Comparison of ENCODE assay signal across 8 mouse cellular contexts in the genomic region with DNA sequence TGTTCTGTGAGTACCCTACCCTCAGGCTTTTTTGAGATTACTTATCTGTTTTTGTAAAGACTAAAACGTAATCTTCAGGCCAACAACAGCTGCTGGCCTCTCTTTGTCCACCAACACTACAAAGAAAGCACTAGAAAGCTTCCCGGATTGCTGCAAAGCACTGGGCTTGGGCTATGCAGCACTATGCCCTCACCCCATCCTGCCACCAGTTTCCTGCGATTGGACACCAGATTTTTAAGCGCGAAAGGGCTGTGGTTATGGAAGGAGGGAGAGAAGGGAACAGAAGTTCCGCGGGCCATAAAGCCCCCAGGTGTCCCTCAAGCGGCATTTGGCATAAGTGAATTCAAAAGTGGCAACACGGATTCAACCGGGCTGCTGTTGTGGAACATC. TPM values are rescaled to one million over a fixed set of nuclear protein-coding genes. Genes with fewer than 3 reads are reported as not detected.
DNase-seq lines count a peak whose midpoint lies in the region; ATAC-seq and TF ChIP-seq lines count a peak whose summit lies in the region.

No protein-coding gene starts in this region.

- H3K4me1 ChIP-seq in kidney, embryonic 14.5 days (ENCODE audit: control insufficient read depth, insufficient read depth, low read length) = peaks cover 6% of the 10 kb centered on the region
- peaks cover 23% of the 10 kb centered on the region for H3K4me1 ChIP-seq in G1E (ENCODE audit: insufficient read depth, low read depth, low read length)
- H3K4me1 ChIP-seq in heart, embryonic 16.5 days (ENCODE audit: control insufficient read depth, insufficient read depth, low read length) = peaks cover 13% of the 10 kb centered on the region
- peaks cover 5% of the 10 kb centered on the region; the same call in 1 of the 2 replicates for H3K4me1 ChIP-seq in limb, embryonic 15.5 days
- peaks cover 6% of the 10 kb centered on the region; the same call in 1 of the 2 replicates for H3K4me1 ChIP-seq in neural tube, embryonic 14.5 days (ENCODE audit: control insufficient read depth, insufficient read depth, low read length)

- H3K9me3 ChIP-seq in kidney, embryonic 14.5 days (ENCODE audit: control insufficient read depth, low read length) = no peaks in the 10 kb centered on the region
- peaks cover 2% of the 10 kb centered on the region; the same call in 1 of the 2 replicates for H3K9me3 ChIP-seq in G1E (replicated peaks)
- no peaks in the 10 kb centered on the region; the same call in 1 of the 2 replicates for H3K9me3 ChIP-seq in heart, embryonic 16.5 days (replicated peaks; ENCODE audit: control insufficient read depth, low read length)
- H3K9me3 ChIP-seq in limb, embryonic 15.5 days = no peaks in the 10 kb centered on the region
- no peaks in the 10 kb centered on the region for H3K9me3 ChIP-seq in neural tube, embryonic 14.5 days (ENCODE audit: control insufficient read depth, low read length)

- no peak for TF ChIP-seq CTCF in G1E (IDR thresholded peaks at IDR 0.05; ENCODE audit: low read depth, low read length)

- peak overlapping the region; percentile 96 for H3K9ac ChIP-seq in kidney, embryonic 14.5 days (ENCODE audit: low read depth, low read length)
- peak overlapping the region; percentile 98 for H3K9ac ChIP-seq in heart, embryonic 16.5 days (ENCODE audit: low read length)
- peak overlapping the region; percentile 94 for H3K9ac ChIP-seq in limb, embryonic 15.5 days
- H3K9ac ChIP-seq in neural tube, embryonic 14.5 days (replicated peaks; ENCODE audit: low read depth, low read length) = peak overlapping the region; percentile 95

- peak overlapping the region; percentile 97 for H3K27ac ChIP-seq in kidney, embryonic 14.5 days (ENCODE audit: low read depth, low read length)
- peak overlapping the region; percentile 95 for H3K27ac ChIP-seq in heart, embryonic 16.5 days (ENCODE audit: low read length)
- peak overlapping the region; percentile 97 for H3K27ac ChIP-seq in limb, embryonic 15.5 days
- peak overlapping the region; percentile 95 for H3K27ac ChIP-seq in neural tube, embryonic 14.5 days (ENCODE audit: low read depth, low read length)

- peak; percentile 51 for ATAC-seq in kidney, embryonic 14.5 days (ENCODE audit: low FRiP score, low TSS enrichment)
- peak; percentile 40; the same call in 1 of the 2 replicates for ATAC-seq in G1E (ENCODE audit: extremely low read depth, insufficient number of reproducible peaks, low FRiP score, poor library complexity, severe bottlenecking)
- ATAC-seq in heart, embryonic 16.5 days (replicated peaks; ENCODE audit: extremely low read depth, insufficient read depth, low FRiP score) = no peak; the same call in 1 of the 2 replicates
- no peak for ATAC-seq in limb, embryonic 15.5 days (ENCODE audit: insufficient number of reproducible peaks, low FRiP score, low TSS enrichment, low read depth)
- ATAC-seq in neural tube, embryonic 14.5 days (ENCODE audit: low read depth) = peak; percentile 45

- H3K27me3 ChIP-seq in kidney, embryonic 14.5 days (ENCODE audit: control insufficient read depth, insufficient read depth, low read length) = no peaks in the 10 kb centered on the region
- no peaks in the 10 kb centered on the region for H3K27me3 ChIP-seq in G1E (ENCODE audit: insufficient read depth, low read length)
- no peaks in the 10 kb centered on the region for H3K27me3 ChIP-seq in heart, embryonic 16.5 days (ENCODE audit: control insufficient read depth, insufficient read depth, low read length)
- no peaks in the 10 kb centered on the region for H3K27me3 ChIP-seq in limb, embryonic 15.5 days
- no peaks in the 10 kb centered on the region for H3K27me3 ChIP-seq in neural tube, embryonic 14.5 days (ENCODE audit: control insufficient read depth, insufficient read depth, low read length)

- H3K36me3 ChIP-seq in kidney, embryonic 14.5 days (ENCODE audit: control insufficient read depth, insufficient read depth, low read length) = peaks cover 29% of the 10 kb centered on the region
- H3K36me3 ChIP-seq in G1E (replicated peaks) = peaks cover 42% of the 10 kb centered on the region
- H3K36me3 ChIP-seq in heart, embryonic 16.5 days (ENCODE audit: control insufficient read depth, insufficient read depth) = peaks cover 23% of the 10 kb centered on the region
- peaks cover 32% of the 10 kb centered on the region for H3K36me3 ChIP-seq in limb, embryonic 15.5 days
- 0 out of 2 replicates have a peak, but pooled peaks cover 3% of the 10 kb centered on the region for H3K36me3 ChIP-seq in neural tube, embryonic 14.5 days (ENCODE audit: control insufficient read depth, insufficient read depth, low read length)

- DNase-seq in kidney, adult 8-10 months = no peak
- peak; percentile 61 for DNase-seq in G1E (ENCODE audit: low spot score)
- DNase-seq in cerebellum, postnatal 25 days = peak; percentile 33 to 34
- DNase-seq in natural killer cell, adult 2 months (ENCODE audit: low spot score in 2 of 2) = no peak

- peak overlapping the region; percentile 78 for H3K4me2 ChIP-seq in kidney, embryonic 14.5 days (replicated peaks; ENCODE audit: low read depth, low read length)
- peak overlapping the region; percentile 74 for H3K4me2 ChIP-seq in heart, embryonic 16.5 days (ENCODE audit: low read depth, low read length)
- peak overlapping the region; percentile 62 for H3K4me2 ChIP-seq in limb, embryonic 15.5 days
- H3K4me2 ChIP-seq in neural tube, embryonic 14.5 days (ENCODE audit: low read depth, low read length) = peak overlapping the region; percentile 79

- peak overlapping the region; percentile 92 for H3K4me3 ChIP-seq in kidney, embryonic 14.5 days (ENCODE audit: low read length)
- peak overlapping the region; percentile 97 for H3K4me3 ChIP-seq in G1E (ENCODE audit: low read depth, low read length)
- H3K4me3 ChIP-seq in heart, embryonic 16.5 days (ENCODE audit: low read length) = peak overlapping the region; percentile 92
- peak overlapping the region; percentile 78 for H3K4me3 ChIP-seq in limb, embryonic 15.5 days
- H3K4me3 ChIP-seq in neural tube, embryonic 14.5 days (ENCODE audit: low read depth, low read length) = peak overlapping the region; percentile 79

- WGBS in kidney, embryonic 14.5 days = under 1% methylated on average over 10 of the region's 10 CpGs
- 0% methylated on average over 10 of the region's 10 CpGs for WGBS in heart, embryonic 16.5 days
- under 1% methylated on average over 10 of the region's 10 CpGs for WGBS in limb, embryonic 15.5 days
- under 1% methylated on average over 10 of the region's 10 CpGs for WGBS in neural tube, embryonic 14.5 days

RNA-seq across cellular contexts. Expression of a gene that starts 0.8 kb away (rescaled TPM):
- 10.9 and 14.9 TPM in 2 replicates for polyA plus RNA-seq in kidney, embryonic 14.5 days (2014; fragmentation: Nextera tagmentation; extraction: Ambion mirVana)
- total RNA-seq in G1E (2014; fragmentation: Nextera tagmentation) (28.5 and 30.6 TPM in 2 replicates), G1E (2017) (4.5 and 5.6 TPM in 2 replicates)
- polyA plus RNA-seq in G1E (2012) = 7.3 and 7.5 TPM in 2 replicates
- polyA plus RNA-seq in heart, embryonic 16.5 days (2015; fragmentation: Nextera tagmentation; extraction: Ambion mirVana) = 5.2 TPM in 2 replicates
- 8.7 and 11.0 TPM in 2 replicates for polyA plus RNA-seq in limb, embryonic 15.5 days (2015; fragmentation: Nextera tagmentation; extraction: Ambion mirVana)
- 7.6 and 10.3 TPM in 2 replicates for polyA plus RNA-seq in neural tube, embryonic 14.5 days (2014; fragmentation: Nextera tagmentation; extraction: Ambion mirVana)

RNA-seq across cellular contexts. Expression of a gene that starts 44.4 kb away (rescaled TPM):
- polyA plus RNA-seq in kidney, embryonic 14.5 days (2014; fragmentation: Nextera tagmentation; extraction: Ambion mirVana) = 7.9 and 12.3 TPM in 2 replicates
- total RNA-seq in G1E (2014; fragmentation: Nextera tagmentation) (not detected in 2 replicates), G1E (2017) (0.38 and 0.41 TPM in 2 replicates)
- polyA plus RNA-seq in G1E (2012) = 0.01 TPM in 2 replicates
- 1.3 TPM in 2 replicates for polyA plus RNA-seq in heart, embryonic 16.5 days (2015; fragmentation: Nextera tagmentation; extraction: Ambion mirVana)
- polyA plus RNA-seq in limb, embryonic 15.5 days (2015; fragmentation: Nextera tagmentation; extraction: Ambion mirVana) = 3.9 and 4.9 TPM in 2 replicates
- polyA plus RNA-seq in neural tube, embryonic 14.5 days (2014; fragmentation: Nextera tagmentation; extraction: Ambion mirVana) = 20.5 and 21.0 TPM in 2 replicates

RNA-seq across cellular contexts. Expression of a gene that starts 56.2 kb away (rescaled TPM):
- 2.1 and 3.4 TPM in 2 replicates for polyA plus RNA-seq in kidney, embryonic 14.5 days (2014; fragmentation: Nextera tagmentation; extraction: Ambion mirVana)
- total RNA-seq in G1E (2014; fragmentation: Nextera tagmentation) (210 and 217 TPM in 2 replicates), G1E (2017) (107 and 112 TPM in 2 replicates)
- 44.0 and 45.8 TPM in 2 replicates for polyA plus RNA-seq in G1E (2012)
- 8.9 and 12.4 TPM in 2 replicates for polyA plus RNA-seq in heart, embryonic 16.5 days (2015; fragmentation: Nextera tagmentation; extraction: Ambion mirVana)
- 7.5 and 8.1 TPM in 2 replicates for polyA plus RNA-seq in limb, embryonic 15.5 days (2015; fragmentation: Nextera tagmentation; extraction: Ambion mirVana)
- 0.68 and 0.89 TPM in 2 replicates for polyA plus RNA-seq in neural tube, embryonic 14.5 days (2014; fragmentation: Nextera tagmentation; extraction: Ambion mirVana)

Comparison
In these comparisons a context has a peak if more than half of its experiments do, and no peak if none do; other contexts are left out.
1. ATAC-seq: peak in kidney, embryonic 14.5 days (single experiment), G1E (single experiment) and neural tube, embryonic 14.5 days (single experiment); none in heart, embryonic 16.5 days (single experiment) and limb, embryonic 15.5 days (single experiment).
2. DNase-seq: peak in G1E (single experiment) and cerebellum, postnatal 25 days (2 of 2); none in kidney, adult 8-10 months (0 of 2) and natural killer cell, adult 2 months (0 of 2).
3. Peak in every context shown above with its lines, with median percentiles within 50 percentile points of each other: H3K27ac ChIP-seq, H3K4me2 ChIP-seq, H3K4me3 ChIP-seq and H3K9ac ChIP-seq.